Mouse (Mus musculus): ENCODE results near the gene Ier5. TPM values are rescaled to one million over a fixed set of nuclear protein-coding genes. Genes with fewer than 3 reads are reported as not detected.
A peak's percentile ranks its signal among the peaks of the same experiment; 100 is the strongest.

Ier5 gene
- 38.1 and 42.8 TPM in 2 replicates for polyA plus RNA-seq (2012; rRNA removed)

DNA sequence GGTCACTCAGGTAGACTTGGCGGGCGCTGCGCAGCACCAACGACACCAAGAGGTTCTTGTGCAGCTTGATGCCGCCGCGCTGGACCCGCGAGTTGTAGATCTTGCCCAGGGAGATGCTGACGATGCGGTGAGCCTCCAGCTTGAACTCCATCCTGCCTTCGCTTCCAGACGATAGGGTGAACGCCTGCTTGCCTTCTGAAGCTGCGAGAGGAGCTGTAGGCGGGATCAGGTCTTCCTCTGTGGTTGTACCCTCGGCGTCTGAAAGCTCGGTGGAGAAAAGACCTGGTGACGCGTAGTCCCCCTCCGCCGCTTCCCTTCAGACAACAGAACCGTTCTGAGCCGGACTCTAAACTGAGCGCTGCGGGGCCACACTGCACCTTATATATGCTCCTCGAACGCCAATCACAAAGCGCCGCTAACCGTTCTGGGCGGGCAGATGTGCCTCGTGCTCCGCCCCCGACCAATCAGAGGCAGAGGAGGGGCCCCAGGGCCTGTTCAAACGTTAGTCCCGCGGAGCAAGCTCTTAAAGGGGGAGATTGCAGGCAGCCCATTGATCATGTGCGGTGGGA is at the start of gene Ier5:
Gene Ier5 (minus strand): TSS at position 357 of the 569 bp plus-strand sequence.
- TF ChIP-seq POLR2A (IDR thresholded peaks at IDR 0.05; ENCODE audit: borderline replicate concordance, extremely low read depth, low read depth, low read length): peak; percentile 100
- no peak for TF ChIP-seq CTCF (IDR thresholded peaks at IDR 0.05; ENCODE audit: insufficient read depth, low read length)
- peak; percentile 95 for DNase-seq
- Histone ChIP-seq H3K4me1 (ENCODE audit: control insufficient read depth, insufficient read depth, low read length) (peaks cover 5% of the 10 kb centered on the region; the same call in 1 of the 2 replicates), H3K4me3 (replicated peaks; ENCODE audit: extremely low read depth, low read depth, low read length) (peak within 1 kb of the TSS; percentile 95)
- under 1% methylated on average over 40 of the region's 40 CpGs for WGBS

DNA sequence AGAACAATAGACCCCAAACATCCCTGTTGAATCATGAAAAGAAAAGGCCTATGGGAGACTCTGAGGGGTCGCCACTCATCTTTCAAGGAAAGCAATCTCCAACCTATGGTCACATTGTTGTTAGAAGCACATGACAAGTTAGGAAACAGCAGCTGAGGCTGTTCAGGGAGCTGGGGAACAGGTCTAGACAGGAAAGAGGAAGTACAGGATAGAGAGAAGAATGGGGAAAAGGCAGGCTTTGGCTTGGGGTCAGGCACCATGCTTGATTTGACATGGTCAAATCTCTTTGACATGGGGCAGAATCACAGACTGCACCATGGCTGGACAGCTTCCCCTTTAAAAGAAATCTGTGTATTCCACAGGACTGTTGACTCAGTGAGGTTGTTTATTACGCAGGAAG is 47.8 kb upstream of the Ier5 start:
- 77% methylated on average over 2 of the region's 2 CpGs for WGBS
- no peak for DNase-seq
- TF ChIP-seq POLR2A (IDR thresholded peaks at IDR 0.05; ENCODE audit: borderline replicate concordance, extremely low read depth, low read depth, low read length) (no peak), CTCF (IDR thresholded peaks at IDR 0.05; ENCODE audit: insufficient read depth, low read length) (no peak)
- Histone ChIP-seq H3K4me3 (replicated peaks; ENCODE audit: extremely low read depth, low read depth, low read length) (no peak overlapping the region), H3K4me1 (ENCODE audit: control insufficient read depth, insufficient read depth, low read length) (peaks cover 3% of the 10 kb centered on the region; the same call in 1 of the 2 replicates)

DNA sequence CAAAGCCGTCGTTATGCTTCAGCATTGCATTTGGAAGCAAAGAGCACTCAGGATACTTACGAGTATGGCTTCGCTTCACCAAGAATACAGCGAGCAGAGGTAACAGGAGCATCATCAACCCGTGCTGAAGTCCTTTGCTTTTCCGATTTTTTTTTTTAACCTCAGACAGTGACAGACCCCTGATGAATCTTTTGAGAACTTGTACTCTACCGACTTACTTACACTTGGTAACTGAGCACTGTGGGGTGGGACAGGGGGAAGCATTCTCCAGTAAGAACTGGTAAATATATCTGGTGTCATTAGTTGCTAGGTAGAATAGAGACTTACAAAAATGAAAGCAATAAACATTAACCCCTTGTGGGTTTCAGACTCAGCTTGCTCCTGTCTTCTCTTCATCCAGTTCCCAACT is 47.1 kb upstream of the Ier5 start, which contains the start of gene Mr1:
Gene Mr1 (minus strand): TSS at position 243 of the 409 bp plus-strand sequence.
- peak within 1 kb of the TSS; percentile 83 for H3K4me3 ChIP-seq (replicated peaks; ENCODE audit: extremely low read depth, low read depth, low read length)
- no peak for DNase-seq

DNA sequence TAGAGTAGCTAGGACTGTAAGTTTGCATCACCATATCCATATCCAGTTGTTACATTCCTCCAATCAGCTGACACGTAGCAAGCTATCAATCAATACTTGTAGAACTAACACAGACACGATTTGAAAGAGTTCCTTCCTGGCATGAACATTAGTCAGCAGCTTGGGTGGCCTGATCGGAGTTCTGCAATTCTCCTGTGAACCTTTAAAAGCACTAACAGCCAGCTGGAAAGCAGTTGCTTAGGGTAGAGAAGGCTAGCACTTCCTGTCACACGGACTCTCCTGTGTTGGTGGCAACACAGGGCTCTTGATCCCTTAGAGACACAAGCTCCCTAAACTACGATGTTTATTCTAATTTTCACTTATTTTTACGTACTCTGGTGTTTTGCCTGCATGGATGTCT is 46.2 kb upstream of the Ier5 start:
- TF ChIP-seq CTCF (IDR thresholded peaks at IDR 0.05; ENCODE audit: insufficient read depth, low read length): no peak
- TF ChIP-seq POLR2A (IDR thresholded peaks at IDR 0.05; ENCODE audit: borderline replicate concordance, extremely low read depth, low read depth, low read length): no peak
- no peak for DNase-seq
- peaks cover 3% of the 10 kb centered on the region; the same call in 1 of the 2 replicates for H3K4me1 ChIP-seq (ENCODE audit: control insufficient read depth, insufficient read depth, low read length)
- peak overlapping the region; percentile 48 for H3K4me3 ChIP-seq (replicated peaks; ENCODE audit: extremely low read depth, low read depth, low read length)
- WGBS: 21% methylated on average over 6 of the region's 6 CpGs

More for the DNA sequence above, 47.1 kb upstream of the Ier5 start, which contains the start of gene Mr1:
- TF ChIP-seq CTCF (IDR thresholded peaks at IDR 0.05; ENCODE audit: insufficient read depth, low read length) (no peak), POLR2A (IDR thresholded peaks at IDR 0.05; ENCODE audit: borderline replicate concordance, extremely low read depth, low read depth, low read length) (no peak)
- WGBS: 10% methylated on average over 8 of the region's 8 CpGs
- peaks cover 3% of the 10 kb centered on the region; the same call in 1 of the 2 replicates for H3K4me1 ChIP-seq (ENCODE audit: control insufficient read depth, insufficient read depth, low read length)

DNA sequence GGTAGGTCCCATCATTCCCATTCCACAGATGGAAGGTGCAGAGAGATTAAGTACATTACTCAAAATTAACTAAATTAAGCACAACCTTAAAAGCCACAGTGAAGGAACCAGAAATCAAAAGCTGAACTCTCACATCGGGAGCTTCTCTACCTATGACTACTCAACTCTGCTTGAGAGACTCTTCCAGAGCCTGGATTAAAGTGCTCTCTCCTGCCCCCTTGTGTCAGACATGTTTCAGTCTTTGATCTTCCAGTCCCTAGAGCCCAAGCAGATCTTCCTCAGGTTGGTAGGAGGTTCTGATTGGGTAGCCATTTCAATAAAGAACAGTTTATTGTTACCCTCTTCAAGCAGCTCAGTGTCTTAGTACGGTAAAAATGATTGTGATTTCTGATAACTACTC is 40.6 kb upstream of the Ier5 start:
- Histone ChIP-seq H3K4me3 (replicated peaks; ENCODE audit: extremely low read depth, low read depth, low read length) (no peak overlapping the region), H3K4me1 (ENCODE audit: control insufficient read depth, insufficient read depth, low read length) (no peaks in the 10 kb centered on the region)
- peak; percentile 54 for DNase-seq
- 39% methylated on average over 2 of the region's 2 CpGs for WGBS
- TF ChIP-seq POLR2A (IDR thresholded peaks at IDR 0.05; ENCODE audit: borderline replicate concordance, extremely low read depth, low read depth, low read length): no peak
- peak; percentile 52 for TF ChIP-seq CTCF (IDR thresholded peaks at IDR 0.05; ENCODE audit: insufficient read depth, low read length)

DNA sequence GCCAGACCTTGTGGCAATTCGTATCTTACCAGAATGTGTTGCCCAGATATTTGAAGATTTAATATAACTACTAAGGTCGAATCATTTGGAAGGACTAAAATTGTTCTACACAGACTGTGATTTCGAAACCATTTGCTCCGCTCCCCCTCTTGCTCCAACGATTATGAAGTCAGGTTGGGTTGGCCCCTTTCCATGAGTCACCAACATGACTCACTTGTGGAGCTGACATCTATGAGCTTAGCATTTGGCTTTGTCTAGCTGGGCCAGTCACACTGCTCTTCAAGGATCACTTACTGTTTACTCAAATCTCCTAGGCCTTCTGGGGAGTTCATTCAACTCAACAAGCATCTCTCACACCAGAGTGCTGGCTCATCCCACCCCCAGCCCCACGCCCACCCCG is 39.4 kb upstream of the Ier5 start:
- WGBS: 48% methylated on average over 7 of the region's 7 CpGs
- no peak overlapping the region for H3K4me3 ChIP-seq (replicated peaks; ENCODE audit: extremely low read depth, low read depth, low read length)
- no peaks in the 10 kb centered on the region for H3K4me1 ChIP-seq (ENCODE audit: control insufficient read depth, insufficient read depth, low read length)
- DNase-seq: peak; percentile 40
- TF ChIP-seq POLR2A (IDR thresholded peaks at IDR 0.05; ENCODE audit: borderline replicate concordance, extremely low read depth, low read depth, low read length) (no peak), CTCF (IDR thresholded peaks at IDR 0.05; ENCODE audit: insufficient read depth, low read length) (no peak)

DNA sequence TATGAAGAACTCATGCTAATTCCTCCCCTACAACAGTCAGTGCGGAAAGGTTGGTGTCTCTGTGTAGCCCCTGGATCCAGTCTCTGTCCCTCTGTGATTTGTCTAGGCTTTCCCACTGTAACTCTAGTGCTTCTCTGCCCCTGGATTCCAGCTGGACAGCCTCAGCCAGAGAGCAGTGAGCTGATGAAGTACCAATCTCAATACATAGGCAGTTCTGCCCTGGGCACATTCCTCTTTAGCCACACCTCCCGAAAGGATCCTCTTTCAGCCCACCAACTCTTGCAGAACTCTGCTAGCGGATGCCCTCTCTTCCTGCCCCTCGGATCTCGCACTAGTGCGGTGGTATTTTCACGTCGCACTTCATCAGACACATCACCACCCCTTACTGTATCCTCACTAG is 35.4 kb upstream of the Ier5 start:
- DNase-seq: no peak
- Histone ChIP-seq H3K4me3 (replicated peaks; ENCODE audit: extremely low read depth, low read depth, low read length) (no peak overlapping the region), H3K4me1 (ENCODE audit: control insufficient read depth, insufficient read depth, low read length) (no peaks in the 10 kb centered on the region)
- 59% methylated on average over 8 of the region's 8 CpGs for WGBS
- TF ChIP-seq CTCF (IDR thresholded peaks at IDR 0.05; ENCODE audit: insufficient read depth, low read length) (no peak), POLR2A (IDR thresholded peaks at IDR 0.05; ENCODE audit: borderline replicate concordance, extremely low read depth, low read depth, low read length) (no peak)

DNA sequence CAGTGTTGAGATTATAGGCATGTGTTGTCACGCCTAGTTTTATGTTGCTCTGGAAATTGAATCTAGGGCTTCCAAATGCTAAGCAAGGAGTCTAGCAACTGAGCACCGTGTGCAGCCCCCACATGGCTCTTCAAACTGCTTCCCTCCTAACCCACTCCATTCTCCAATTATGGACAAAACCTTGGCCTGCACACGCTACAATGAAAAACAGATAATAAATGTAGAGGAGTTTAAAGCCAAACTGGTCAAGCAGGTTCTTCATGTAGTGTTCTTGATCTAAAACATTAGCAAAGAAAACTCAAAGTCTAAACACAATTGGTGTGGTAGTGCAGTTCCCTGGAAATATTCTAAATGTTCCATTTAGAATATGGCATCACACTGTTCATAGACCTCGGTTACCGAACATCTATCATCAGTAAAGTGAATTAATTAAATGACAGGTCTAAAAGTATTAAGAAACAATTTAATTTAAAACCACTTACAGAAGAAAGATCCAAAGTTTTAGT is 28.0 kb upstream of the Ier5 start:
- H3K4me1 ChIP-seq (ENCODE audit: control insufficient read depth, insufficient read depth, low read length): no peaks in the 10 kb centered on the region
- no peak overlapping the region for H3K4me3 ChIP-seq (replicated peaks; ENCODE audit: extremely low read depth, low read depth, low read length)
- 86% methylated on average over 5 of the region's 5 CpGs for WGBS
- TF ChIP-seq CTCF (IDR thresholded peaks at IDR 0.05; ENCODE audit: insufficient read depth, low read length) (no peak), POLR2A (IDR thresholded peaks at IDR 0.05; ENCODE audit: borderline replicate concordance, extremely low read depth, low read depth, low read length) (no peak)
- DNase-seq: no peak

DNA sequence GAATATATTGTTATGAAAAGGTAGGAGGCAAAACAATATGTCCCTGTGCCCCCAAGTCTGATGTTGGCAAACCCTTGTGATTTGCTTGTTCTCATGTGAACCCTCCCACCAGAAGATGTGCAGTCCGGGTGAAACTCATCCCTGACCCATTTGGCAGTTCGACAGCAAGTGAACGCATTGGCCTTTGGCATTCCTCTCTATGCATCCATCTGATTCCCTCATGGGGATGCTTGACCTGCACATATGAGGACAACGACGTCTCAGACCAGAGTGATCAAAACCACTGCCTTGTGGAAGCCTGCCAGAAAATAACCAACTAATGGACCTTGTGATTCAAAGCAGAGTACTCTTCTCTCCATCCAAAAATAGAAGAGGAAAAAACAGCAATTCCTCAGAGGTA is 27.3 kb upstream of the Ier5 start:
- no peak for DNase-seq
- WGBS: 75% methylated on average over 5 of the region's 5 CpGs

DNA sequence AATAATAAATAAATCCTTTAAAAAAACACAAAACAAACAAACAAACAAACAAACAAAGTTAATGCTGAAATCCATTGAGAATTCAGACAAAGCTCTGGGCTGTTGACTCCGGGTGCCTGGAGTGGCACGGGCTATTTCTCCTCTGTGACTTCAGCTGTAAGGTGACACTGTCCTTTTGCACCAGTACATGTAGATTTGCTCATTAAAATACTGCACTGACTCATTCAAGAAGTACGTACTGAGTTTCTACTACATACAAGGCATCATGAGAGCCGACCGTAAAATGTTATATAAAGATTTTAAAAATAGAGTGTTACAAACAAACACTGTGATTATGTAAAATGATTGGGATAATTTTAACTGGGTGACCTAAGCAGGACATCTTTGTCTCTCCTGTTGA is 25.0 kb upstream of the Ier5 start:
- TF ChIP-seq CTCF (IDR thresholded peaks at IDR 0.05; ENCODE audit: insufficient read depth, low read length) (no peak), POLR2A (IDR thresholded peaks at IDR 0.05; ENCODE audit: borderline replicate concordance, extremely low read depth, low read depth, low read length) (no peak)
- Histone ChIP-seq H3K4me1 (ENCODE audit: control insufficient read depth, insufficient read depth, low read length) (no peaks in the 10 kb centered on the region), H3K4me3 (replicated peaks; ENCODE audit: extremely low read depth, low read depth, low read length) (no peak overlapping the region)
- 87% methylated on average over 5 of the region's 5 CpGs for WGBS
- no peak for DNase-seq

More for the DNA sequence above, 27.3 kb upstream of the Ier5 start:
- Histone ChIP-seq H3K4me3 (replicated peaks; ENCODE audit: extremely low read depth, low read depth, low read length) (no peak overlapping the region), H3K4me1 (ENCODE audit: control insufficient read depth, insufficient read depth, low read length) (no peaks in the 10 kb centered on the region)
- TF ChIP-seq CTCF (IDR thresholded peaks at IDR 0.05; ENCODE audit: insufficient read depth, low read length): no peak
- TF ChIP-seq POLR2A (IDR thresholded peaks at IDR 0.05; ENCODE audit: borderline replicate concordance, extremely low read depth, low read depth, low read length): no peak
